Mouse (Mus musculus) naive thymus-derived CD4-positive, alpha-beta T cell, adult 2 months (primary cell): ENCODE measurements around the gene Acvr2a.

ENCODE experiments used
- DNase-seq: peaks from one replicate; pipeline ENCODE4 v3.0.0-alpha.2; 2011; ENCODE audit warnings: low read depth

Acvr2a gene

GRCm38 (mm10) chr2:48868199-48868913, 54.4 kb downstream of the Acvr2a start:
- no peak for DNase-seq

- DNase-seq, result peak; percentile 78
Observed at GRCm38 (mm10) chr2:48885945-48886344, 72.0 kb downstream of the Acvr2a start.

GRCm38 (mm10) chr2:48895186-48895585, 81.3 kb downstream of the Acvr2a start:
- DNase-seq, result no peak

GRCm38 (mm10) chr2:48908866-48909265, 95.0 kb downstream of the Acvr2a start:
- peak; percentile 47 for DNase-seq

- no peak for DNase-seq
Observed at GRCm38 (mm10) chr2:48914185-48914584, 100.3 kb downstream of the Acvr2a start.

DNA sequence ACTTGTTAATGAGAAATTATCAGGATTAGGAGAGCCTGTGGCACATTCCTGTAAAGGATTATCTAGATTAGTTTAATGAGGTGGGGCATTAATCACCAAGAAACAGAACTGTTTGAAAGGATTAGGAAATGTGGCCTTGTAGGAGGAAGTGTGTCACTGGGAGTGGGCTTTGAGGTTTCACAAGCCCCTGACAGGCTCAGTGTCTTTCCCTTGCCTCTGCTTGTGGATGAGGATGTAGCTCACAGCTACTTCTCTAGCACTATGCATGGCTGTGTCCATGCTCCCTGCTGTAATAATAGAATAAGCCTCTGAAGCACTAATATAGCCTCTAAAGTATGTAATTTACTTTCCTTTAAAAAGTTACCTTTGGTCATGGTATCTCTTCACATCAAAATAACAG, 101.9 kb downstream of the Acvr2a start:
- DNase-seq, result no peak

- DNase-seq, result no peak
Observed at GRCm38 (mm10) chr2:48935058-48935457, 121.1 kb downstream of the Acvr2a start.

DNA sequence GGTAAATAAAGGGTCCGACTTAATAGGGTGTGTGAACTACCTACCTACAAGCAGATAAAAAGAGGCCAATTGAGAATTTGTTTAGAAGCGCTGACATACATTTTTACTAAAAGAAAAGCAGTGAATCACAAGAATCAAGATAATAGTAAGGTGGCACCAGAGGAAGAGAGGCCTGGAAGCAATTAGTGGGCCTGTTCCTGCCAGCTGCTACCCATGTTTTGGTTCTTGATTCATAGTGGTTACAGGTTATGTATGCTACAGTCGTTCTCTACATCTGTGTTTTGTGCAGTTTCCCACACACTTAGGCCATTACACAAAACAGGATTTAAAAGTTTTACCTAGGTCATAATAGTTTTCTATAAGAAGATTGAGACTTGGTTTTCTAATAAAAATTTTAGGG, 133.9 kb downstream of the Acvr2a start:
- DNase-seq, result no peak

DNA sequence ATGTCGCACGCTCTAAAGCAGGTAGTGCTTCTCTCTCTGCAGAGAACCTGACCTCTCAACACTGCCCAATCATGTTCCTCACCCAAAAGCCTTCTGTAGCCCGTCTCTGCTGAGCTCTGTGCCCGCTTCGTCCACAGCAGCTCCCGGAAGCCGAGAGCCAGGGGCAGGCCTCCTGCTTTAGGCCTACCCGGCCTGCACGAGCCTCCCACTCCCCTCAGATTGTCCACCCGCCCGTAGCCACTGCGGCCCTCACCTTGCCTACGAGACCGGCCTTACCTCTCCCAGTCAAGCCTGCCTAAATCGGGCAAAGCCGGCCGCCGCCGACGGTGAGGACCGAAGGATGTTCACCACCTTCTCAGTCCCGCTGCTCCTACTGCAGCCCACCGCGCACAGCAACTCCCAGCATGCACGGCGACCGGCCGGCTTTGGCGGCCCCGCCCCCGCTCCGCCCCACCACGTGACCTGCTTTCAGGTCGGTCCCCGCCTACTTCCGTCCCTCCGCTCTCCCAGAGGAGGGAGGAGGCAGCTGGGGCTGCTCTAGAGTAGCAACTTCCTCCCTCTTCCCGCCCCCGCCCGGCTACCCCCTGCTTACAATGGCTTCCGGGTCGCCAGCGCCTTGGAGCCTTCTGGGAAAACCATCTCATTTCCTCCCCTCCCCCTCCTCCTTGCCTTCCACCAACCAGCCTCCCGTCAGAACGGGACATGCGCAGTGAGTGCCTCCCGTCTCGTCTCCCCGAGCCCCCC, 135.1 kb downstream of the Acvr2a start, which contains the start of gene Mbd5:
Mbd5 (plus strand) TSS at position 668 of the 744 bp plus-strand sequence.
- peak; percentile 99 for DNase-seq

- DNase-seq, result no peak
Observed at GRCm38 (mm10) chr2:48949743-48950251, 135.9 kb downstream of the Acvr2a start.

DNA sequence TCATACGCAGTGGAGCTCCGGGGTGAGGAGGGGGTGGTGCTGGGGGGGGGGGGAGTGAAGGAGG, 136.2 kb downstream of the Acvr2a start, which contains the start of gene Orc4:
Orc4 (minus strand) TSS at position 26 of the 64 bp plus-strand sequence.
- DNase-seq, result no peak

GRCm38 (mm10) chr2:48950316-48950880, 136.5 kb downstream of the Acvr2a start:
- DNase-seq, result peak; percentile 29
